Mouse (Mus musculus): ENCODE measurements around the gene Pcsk7.
A peak's percentile ranks its signal among the peaks of the same experiment; 100 is the strongest.

The Pcsk7 gene

GRCm38 (mm10) chr9:45939794-45940193 is 33.5 kb downstream of the Pcsk7 start:
- no peak for DNase-seq

DNA sequence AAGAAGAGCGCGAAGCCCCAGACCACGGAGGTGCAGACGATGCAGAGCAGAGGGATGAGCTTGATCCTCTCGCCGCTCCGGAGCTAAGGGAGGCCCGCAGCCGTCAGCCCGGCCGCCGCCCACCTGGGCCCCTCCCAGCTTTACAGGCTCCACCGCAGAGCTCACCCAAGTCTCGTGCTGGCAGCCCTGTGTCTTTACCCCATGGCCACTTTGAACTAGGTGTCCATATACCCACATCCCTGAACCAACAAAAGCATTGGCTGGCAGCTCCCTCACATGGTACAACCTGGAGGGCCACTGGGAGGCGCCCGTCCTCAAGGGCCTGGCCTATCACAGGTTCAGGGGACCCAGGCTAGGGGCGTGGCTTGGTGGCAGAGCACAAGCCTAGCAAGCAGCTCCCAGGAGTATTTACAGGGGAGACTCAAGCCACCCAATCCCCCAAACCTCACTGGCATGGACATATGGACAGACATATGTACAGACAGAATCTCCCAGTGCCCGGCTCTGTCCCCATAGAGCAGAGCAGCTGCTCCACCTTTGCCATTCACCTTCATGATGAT is 35.1 kb downstream of the Pcsk7 start:
- no peak for DNase-seq

GRCm38 (mm10) chr9:45942464-45942863 is 36.2 kb downstream of the Pcsk7 start:
- DNase-seq, result no peak

DNA sequence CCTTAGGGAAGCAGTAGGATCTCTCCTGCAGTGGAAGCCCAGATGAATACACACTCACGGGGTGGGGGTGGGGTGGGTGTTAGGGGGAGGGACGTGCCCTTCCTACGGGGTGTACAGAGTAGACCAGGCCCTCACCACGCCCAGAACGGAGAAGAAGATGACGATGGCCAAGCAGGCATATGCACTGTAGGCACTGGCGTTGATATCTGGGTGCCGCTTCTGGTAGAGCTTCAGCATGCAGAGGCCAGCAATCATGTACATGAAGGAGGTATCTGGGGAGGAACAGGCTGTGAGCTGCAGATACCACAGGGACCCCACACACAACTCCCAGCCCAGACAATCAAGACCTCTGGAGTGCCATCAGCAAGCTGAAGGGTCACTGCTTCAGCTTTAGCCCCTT is 36.6 kb downstream of the Pcsk7 start:
- DNase-seq, result no peak

DNA sequence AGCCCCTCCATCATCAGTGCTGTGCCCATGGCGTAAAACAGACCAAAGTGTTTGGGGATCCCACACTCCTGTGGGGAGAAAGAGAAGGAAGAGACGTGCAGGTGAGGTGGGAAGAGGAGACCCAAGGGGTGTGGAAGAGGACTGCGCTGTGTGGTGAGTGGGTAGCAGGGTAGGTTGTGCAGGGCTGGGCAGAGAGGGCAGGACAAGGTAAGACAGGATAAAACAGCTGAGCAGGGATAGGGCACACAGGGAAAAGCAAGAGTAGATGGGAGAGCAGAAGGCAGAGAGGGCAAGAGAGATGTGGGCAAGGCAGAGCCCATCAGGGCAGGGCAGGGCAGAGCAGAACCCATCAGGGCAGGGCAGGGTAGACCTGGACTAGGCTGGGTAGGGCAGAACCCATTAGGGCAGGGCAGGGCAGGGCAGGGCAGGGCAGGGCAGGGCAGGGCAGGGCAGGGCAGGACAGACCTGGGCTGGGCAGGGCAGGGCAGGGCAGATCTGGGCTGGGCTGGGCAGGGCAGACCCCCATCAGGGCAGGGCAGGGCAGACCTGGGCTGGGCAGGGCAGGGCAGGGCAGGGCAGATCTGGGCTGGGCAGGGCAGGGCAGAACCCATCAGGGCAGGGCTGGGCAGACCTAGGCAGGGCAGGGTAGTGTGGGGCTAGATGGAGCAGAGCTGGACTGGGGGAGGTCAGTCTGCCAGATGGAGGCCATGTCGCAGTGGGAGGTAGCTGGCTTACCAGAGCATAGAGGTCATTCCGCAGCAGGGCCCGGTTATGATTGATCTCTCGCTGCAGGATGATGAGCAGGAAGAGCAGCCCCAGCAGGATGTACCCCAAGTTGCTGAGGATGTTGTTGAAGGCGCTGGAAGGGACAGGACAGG is 37.6 kb downstream of the Pcsk7 start:
- no peak for DNase-seq

DNA sequence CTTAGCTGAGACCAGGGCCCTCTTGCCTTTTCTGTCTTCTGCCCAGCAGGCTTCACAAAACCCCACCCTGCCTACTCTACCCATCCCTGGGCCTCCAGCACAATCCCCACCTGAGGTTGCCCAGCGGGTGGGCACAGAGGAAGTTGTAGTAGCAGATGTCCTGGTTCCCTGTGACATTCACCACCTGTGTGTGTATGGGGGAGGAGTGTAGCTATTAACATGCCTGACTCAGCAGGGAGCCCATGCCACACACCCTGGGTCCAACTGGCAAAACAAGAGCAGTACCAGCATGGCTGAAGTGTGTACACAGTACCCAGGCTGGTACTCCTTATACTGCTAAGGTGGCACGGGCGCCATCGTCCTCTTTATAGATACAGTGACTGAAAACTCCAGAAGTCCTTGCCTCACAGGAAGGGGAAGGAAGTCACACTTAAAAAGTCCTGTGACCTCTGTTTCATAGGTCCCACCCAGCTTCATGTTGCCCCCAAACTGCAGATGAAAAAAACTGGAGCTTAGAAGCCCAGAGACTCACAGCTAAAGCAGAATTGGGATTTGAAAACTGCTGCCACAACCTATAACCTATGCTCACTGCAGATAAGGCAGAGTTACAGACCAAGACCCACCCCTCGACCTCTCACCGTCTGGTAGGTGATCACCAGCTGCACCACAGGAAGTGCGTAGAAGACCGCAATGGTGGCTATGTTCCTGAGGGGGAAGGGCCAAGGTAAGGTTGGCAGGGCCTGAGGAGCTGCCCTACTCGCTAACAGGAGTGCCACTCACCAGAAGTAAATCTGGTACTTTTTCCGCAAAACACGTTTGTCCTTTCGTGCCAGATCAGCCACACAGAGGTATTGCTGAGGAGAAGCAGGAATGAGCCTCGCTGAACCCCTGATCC is 38.5 kb downstream of the Pcsk7 start:
- no peak for DNase-seq

DNA sequence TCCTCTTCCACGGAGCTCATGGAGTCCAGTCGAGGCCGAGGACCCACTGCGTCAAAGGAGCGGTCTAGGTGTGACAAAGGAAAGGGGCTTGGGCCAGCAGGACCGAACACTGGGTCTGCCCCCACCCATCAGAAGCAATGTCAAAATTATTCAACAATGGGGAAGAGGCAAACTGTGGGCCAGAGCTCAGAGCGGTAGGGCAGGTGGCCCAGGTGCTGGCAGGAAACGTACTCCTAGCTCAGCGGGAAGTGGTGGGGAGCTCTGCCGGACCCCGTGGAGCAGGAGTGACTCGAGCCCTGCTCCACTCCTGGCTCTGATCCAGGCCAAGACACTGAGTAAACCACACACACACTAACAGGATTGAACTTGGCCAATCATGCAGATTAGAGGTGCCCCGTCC is 39.4 kb downstream of the Pcsk7 start:
- no peak for DNase-seq

- DNase-seq, result no peak
Measured at GRCm38 (mm10) chr9:45946182-45946871, 40.0 kb downstream of the Pcsk7 start.

- DNase-seq, result no peak
Measured at GRCm38 (mm10) chr9:45946872-45947183, 40.5 kb downstream of the Pcsk7 start.

DNA sequence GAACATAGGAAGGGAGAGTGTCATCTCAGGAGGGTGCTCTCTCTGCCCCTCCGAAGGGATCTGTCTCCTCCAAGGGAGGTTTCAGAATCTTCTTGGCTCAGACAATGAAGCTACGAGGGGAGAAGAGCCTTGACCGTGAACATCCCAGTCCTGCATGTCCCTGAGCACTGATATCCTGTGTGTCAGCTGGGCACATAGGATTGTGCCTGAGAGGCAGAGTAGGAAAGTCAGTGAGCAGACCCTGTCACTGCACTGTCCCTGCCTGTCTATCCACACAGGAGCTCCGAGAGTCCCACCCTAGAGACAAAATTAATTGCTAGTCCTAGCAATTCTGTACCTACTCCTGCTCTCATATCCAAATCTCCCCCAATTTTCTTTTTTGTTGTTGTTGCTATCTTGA is 45.8 kb downstream of the Pcsk7 start:
- no peak for DNase-seq

DNA sequence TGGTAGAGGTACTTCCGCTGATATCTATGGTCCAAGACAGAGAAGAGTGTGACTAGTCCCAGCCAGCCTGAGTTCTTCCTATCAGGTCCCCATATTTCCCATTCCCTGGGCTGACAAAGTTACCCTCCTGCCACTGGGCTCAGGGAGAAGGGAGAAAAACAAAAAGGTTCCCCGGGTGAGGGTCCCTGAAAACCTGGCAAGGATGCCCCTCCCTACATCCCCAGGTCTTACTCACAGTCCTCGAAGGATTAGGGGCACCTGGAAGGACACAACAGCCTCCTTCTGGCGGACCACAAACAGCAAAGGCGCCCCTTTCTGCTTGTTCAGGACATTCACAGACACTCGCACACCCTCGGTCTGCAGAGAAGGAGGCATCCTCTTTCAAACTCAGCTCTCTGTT is 46.6 kb downstream of the Pcsk7 start:
- DNase-seq, result no peak

DNA sequence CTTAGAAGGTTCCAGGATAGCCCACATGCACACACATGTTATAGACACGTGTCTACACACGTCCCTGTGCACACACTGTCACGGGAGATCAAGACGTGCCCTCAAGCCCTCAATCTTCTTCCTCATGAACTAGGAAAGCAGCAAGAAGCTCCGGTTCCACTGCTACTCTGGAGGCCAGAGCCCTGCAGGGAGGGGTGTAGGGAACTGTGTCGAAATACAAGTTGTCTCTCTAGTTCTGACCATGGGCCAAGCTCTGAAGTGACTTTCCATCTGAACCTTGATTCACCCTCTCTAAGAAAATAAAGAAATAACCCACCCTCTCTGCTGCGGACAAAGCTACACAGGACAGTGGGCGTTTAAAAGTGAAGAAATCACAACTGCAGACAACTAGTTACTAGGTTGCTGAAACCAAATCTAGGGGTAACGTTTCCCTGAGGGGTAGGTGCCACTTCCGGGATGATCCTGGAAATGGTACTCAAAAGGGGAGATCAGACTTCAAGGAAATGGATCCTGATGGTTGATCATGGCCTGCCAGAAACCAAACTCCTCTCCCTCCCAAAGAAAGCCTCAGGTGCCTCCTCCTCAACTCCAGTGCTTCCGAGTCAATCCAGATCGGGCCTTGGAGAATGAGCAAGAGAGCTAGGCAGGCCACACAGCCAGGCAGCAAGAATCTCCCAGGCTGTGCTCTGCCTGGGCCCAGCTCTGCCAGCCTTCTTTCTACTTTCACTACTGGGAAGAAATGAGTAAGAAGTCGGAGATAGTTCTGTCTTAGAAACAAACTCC is 47.4 kb downstream of the Pcsk7 start:
- DNase-seq, result no peak

GRCm38 (mm10) chr9:45954294-45955106 is 48.2 kb downstream of the Pcsk7 start:
- no peak for DNase-seq

DNA sequence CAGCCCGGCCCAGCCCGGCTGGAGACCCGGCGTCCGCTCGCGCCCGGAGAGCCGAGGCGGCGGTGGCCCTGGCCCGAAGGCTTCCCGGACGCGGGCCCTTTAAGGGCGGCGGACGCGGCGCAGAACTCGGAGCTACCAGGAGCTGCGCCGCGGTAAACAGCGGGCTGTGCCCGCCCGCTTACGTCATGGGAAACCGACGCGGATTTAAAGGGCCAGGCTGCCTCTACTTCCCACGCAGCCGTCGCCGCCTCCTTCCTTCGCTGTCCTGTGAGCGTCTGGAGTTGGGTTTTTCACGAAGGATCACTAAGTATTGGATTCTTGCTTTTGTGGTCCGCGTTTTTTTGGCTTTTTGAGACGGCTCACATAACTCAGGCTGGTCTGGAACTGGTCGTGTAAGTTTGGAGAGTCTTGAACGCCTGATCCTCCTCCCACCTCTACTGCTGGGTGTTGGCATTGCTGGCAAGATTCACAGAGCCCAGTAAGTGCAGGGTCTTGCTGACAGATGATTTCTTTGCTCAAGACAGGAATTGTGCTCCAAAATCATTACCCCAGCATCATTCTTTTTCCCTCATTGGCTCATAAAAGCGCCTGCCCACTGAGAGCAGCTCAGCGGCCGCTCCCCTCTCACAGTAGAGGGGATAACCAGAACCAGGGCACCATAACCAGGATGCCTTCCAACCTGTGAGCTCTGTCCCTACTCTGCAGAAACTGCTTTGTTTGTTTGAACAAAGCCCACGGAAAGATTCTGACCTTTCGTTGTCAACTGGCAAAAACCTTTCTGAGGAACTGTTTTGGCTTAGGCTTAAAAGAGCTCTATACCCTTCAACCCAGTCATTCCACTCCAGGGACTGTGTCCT is 49.0 kb downstream of the Pcsk7 start, which contains the start of gene Sidt2:
TSS of gene Sidt2 (minus strand) at position 152 of the 857 bp plus-strand sequence.
- DNase-seq, result peak; percentile 93

GRCm38 (mm10) chr9:45958023-45958670 is 51.9 kb downstream of the Pcsk7 start:
- DNase-seq, result no peak

- DNase-seq, result no peak
Measured at GRCm38 (mm10) chr9:45958851-45959250, 52.6 kb downstream of the Pcsk7 start.

DNA sequence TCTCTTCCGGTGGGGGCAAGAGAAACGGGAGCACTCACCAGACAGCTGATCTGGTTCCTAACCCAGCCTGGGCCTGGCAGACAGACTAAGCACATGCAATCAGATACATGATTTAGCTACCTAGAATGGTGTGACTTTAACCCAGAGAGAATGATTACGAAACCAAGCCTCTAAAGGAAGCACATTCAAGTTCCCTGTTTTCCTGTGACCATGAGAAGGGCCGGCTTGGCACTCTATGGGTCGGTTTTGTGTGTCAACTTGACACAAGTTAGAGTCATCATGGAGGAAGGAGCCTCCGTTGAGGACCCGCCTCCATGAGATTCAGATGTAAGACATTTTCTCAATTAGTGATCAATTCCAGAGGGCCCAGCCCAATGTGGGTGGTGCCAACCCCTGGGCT is 53.4 kb downstream of the Pcsk7 start:
- no peak for DNase-seq

GRCm38 (mm10) chr9:45961855-45962254 is 55.6 kb downstream of the Pcsk7 start:
- DNase-seq, result no peak

DNA sequence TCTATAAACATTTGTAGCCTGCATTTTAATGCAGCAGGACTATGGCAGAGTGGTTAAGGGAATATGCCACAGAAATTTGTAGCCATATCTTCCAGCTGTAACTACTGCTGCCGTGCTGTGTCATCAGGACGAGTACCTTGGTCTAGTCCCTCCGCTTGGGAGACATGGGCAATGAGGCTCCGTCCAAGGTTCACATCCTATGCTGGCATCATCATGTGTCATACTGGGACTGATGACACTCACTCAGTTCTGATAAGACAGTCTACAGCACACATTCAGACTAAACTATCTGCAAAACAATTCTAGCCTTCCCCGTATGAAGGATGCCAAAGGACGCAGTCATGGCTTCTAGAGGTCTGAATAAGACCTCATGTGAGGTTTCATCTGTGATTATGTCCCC is 57.3 kb downstream of the Pcsk7 start:
- DNase-seq, result no peak

DNA sequence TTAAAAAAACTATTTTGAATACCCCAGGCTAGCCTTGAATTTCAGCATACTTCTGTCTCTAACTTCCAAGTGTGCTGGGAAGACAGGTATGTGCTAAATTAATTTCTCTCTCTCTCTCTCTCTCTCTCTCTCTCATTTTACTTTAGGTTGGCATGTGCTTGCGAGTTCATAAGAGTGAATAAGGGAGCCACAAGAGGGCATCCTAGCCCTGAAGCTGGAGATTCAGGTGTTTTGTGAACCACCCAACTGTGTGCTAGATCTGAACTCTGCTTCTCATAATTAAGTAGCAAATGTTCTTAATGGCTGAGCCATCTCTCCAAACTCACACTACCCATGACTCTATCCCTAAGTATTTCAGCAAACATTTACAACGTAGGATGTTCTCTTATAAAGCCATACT is 70.6 kb downstream of the Pcsk7 start:
- DNase-seq, result no peak

Measured in layer of hippocampus, adult 9-11 months (tissue).